Mouse (Mus musculus) C2C12 (cell line): ENCODE measurements around the gene Dmrta2.

ENCODE experiments used
- CEBPB ChIP-seq: IDR thresholded peaks from one replicate; pipeline ENCODE4 v1.6.1; 2011; ENCODE audit warnings: low read depth, mild to moderate bottlenecking, control low read depth, moderate library complexity
- CTCF ChIP-seq: IDR thresholded peaks from one replicate; pipeline ENCODE4 v1.5.1; 2011; ENCODE audit not compliant: control insufficient read depth, insufficient read depth, insufficient read length
- FOSL1 ChIP-seq: IDR thresholded peaks from one replicate; pipeline ENCODE4 v1.8.0; 2011; ENCODE audit warnings: mild to moderate bottlenecking, low read length; ENCODE audit not compliant: poor library complexity, insufficient read depth, severe bottlenecking
- MAX ChIP-seq: IDR thresholded peaks from one replicate; pipeline ENCODE4 v1.6.1; 2011; ENCODE audit warnings: mild to moderate bottlenecking, control low read depth
- USF1 ChIP-seq: IDR thresholded peaks from one replicate; pipeline ENCODE4 v1.6.1; 2011; ENCODE audit warnings: low read depth, mild to moderate bottlenecking, control low read depth, moderate library complexity

DNA sequence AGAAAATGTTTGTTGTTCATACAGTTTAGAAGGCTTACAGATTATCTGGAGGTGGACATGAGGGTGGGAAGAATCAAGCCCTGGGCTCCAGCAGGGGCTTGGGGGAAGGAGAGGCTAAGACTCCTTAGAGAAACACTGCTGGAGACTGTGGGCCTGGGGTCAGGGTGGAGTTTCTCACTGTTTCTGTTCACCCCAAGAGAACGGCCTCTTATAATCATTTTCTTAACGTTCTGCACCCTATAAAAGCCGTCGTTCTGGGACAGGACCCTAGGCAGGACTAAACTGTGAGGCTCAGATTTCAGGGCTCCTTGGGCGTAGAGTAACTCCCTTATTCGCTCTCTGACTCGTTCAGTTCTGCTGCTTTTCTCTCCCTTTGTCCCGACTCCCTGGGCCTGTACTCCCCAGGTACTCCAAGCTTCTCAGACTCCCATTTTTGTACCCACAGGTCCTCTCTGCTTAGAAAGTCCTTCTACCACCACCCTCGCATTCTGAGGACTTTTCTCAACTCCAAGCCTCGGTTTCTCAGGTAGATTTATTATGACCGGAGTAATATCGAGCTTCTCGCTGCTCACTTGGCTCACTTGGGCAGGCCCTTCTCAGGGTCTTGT lies 9.0 kb downstream of the Dmrta2 start:
- TF ChIP-seq USF1 = no peak
- no peak for TF ChIP-seq CTCF
- no peak for TF ChIP-seq FOSL1
- no peak for TF ChIP-seq CEBPB
- TF ChIP-seq MAX = no peak
